Mouse (Mus musculus): Measurements from ENCODE around the gene Rcor3. TPM values are rescaled to one million over a fixed set of nuclear protein-coding genes. Genes with fewer than 3 reads are reported as not detected.

Gene Rcor3
- polyA plus RNA-seq, 1 experiment from 2014 or later: 24.8 TPM

GRCm38 (mm10) chr1:192091806-192092772 lies 45.8 kb downstream of the Rcor3 start, which contains the start of gene Traf5:
TSS of gene Traf5 (minus strand) at chr1:192092559.
- H3K4me3 ChIP-seq (replicated peaks): peak within 1 kb of the TSS; percentile 64
- no peaks in the 10 kb centered on the region for H3K36me3 ChIP-seq
- peak; percentile 99 for ATAC-seq (replicated peaks; ENCODE audit: low FRiP score)
- peak within 1 kb of the TSS; percentile 74 for H3K4me2 ChIP-seq
- H3K9me3 ChIP-seq (replicated peaks): no peaks in the 10 kb centered on the region
- no peaks in the 10 kb centered on the region for H3K27me3 ChIP-seq
- peak within 1 kb of the TSS; percentile 70 for H3K9ac ChIP-seq
- H3K4me1 ChIP-seq: peaks cover 30% of the 10 kb centered on the region
- WGBS: under 1% methylated on average over 63 of the region's 63 CpGs
- H3K27ac ChIP-seq: peak within 1 kb of the TSS; percentile 82

DNA sequence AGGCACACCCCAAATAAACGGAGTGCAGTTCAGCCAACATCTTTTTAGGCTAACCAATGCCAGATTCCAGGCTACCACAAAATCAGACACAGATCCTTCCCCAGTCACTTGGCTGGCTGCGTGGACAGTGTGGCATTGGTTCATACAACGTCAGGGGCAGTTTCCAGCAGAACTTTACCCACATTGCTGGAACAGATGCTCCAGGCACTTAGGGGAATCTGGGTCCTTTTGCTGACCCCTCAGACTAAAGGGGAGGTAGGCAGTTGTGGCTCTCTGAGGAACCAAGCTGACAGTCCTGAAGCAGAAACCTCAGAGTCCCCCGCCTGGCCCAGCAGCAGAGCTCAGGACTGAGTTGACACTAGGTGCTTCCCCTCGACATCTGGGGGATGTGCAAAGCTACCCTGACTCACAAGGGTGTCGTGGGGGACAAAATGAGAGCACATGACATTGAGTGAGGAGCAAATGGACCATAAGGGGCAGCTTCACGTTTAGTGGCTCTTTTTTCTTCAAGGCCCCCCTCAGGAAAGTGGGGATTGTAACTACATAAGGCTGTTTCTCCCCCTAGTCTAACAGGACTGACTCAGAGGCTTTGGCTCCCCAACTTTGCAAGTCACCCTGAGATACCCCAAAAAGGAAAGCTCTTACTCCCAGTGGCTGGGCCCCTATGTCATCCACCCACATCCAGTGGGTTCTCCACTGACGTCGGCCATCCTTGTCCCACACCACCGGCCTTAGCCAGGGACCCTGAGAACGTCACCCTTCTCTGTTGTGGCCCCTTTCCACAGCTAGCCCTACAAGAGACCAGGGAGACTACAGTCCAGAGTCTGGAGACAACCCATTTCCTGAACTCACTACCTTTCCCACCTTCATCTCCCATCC lies 46.9 kb downstream of the Rcor3 start:
- ATAC-seq (replicated peaks; ENCODE audit: low FRiP score): no peak
- Histone ChIP-seq H3K4me3 (replicated peaks) (peak overlapping the region; percentile 64), H3K36me3 (no peaks in the 10 kb centered on the region), H3K9ac (peak overlapping the region; percentile 70; the same call in 1 of the 2 replicates), H3K4me2 (peak overlapping the region; percentile 74), H3K27me3 (no peaks in the 10 kb centered on the region), H3K27ac (no peak overlapping the region), H3K9me3 (replicated peaks) (no peaks in the 10 kb centered on the region), H3K4me1 (peaks cover 42% of the 10 kb centered on the region)
- 69% methylated on average over 11 of the region's 11 CpGs for WGBS

- no peak overlapping the region for H3K4me2 ChIP-seq
- H3K4me3 ChIP-seq (replicated peaks): no peak overlapping the region
Observed at GRCm38 (mm10) chr1:192090281-192090680, 47.6 kb downstream of the Rcor3 start.

DNA sequence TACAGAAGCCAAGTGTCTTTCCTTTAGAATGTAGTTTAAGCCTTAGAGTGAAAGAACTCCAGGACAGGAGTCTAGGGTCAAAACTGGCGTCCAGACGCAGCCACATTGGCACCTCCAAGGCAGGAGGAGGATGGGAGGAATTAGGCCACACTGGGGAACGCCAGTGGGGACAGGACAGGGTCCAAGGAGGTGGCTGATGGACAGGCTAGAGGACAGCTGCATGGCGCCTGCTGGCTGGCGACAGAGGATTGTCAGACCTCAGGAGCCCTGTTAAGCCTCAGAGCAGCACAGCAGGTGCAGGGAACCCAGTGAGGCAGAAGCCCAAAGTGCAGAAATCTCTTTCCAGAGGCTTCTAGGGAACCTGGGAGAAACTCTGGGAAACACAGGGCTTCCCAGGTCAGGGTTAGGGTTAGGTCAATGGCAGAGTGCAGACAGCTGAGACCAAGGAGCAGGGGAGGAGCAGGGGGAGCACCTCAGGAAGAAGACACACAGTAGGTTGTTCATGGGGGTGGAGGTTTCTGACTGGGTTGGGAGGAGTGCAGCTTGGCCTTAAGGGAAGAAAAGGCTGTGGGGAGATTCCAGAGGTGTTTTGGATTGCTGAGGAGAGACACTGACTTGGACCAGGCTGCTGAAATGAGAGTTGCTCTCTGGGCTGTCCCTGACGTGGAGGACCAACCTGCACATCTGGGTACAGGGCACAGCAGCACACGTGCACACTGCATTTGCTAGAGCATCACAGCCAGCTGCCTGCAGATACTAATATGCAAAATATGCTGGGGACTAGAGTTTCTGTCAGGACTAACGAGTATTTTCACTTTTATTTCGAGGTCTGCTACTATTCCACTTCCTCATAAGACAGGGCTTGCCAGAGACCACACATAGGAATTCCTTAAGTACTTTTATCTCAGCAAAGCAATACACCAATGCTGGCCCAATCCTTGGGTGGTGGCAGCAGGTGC lies 48.4 kb downstream of the Rcor3 start:
- H3K4me3 ChIP-seq (replicated peaks): no peak overlapping the region
- H3K9ac ChIP-seq: no peak overlapping the region
- H3K4me2 ChIP-seq: no peak overlapping the region
- H3K9me3 ChIP-seq (replicated peaks): no peaks in the 10 kb centered on the region
- WGBS: 81% methylated on average over 9 of the region's 9 CpGs
- ATAC-seq (replicated peaks; ENCODE audit: low FRiP score): no peak
- no peaks in the 10 kb centered on the region for H3K27me3 ChIP-seq
- H3K4me1 ChIP-seq: peaks cover 44% of the 10 kb centered on the region
- H3K27ac ChIP-seq: no peak overlapping the region
- H3K36me3 ChIP-seq: no peaks in the 10 kb centered on the region

More at GRCm38 (mm10) chr1:192090281-192090680, 47.6 kb downstream of the Rcor3 start:
- no peaks in the 10 kb centered on the region for H3K9me3 ChIP-seq (replicated peaks)
- 81% methylated on average over 3 of the region's 3 CpGs for WGBS
- no peak overlapping the region for H3K9ac ChIP-seq
- H3K27me3 ChIP-seq: no peaks in the 10 kb centered on the region
- peaks cover 44% of the 10 kb centered on the region for H3K4me1 ChIP-seq
- ATAC-seq (replicated peaks; ENCODE audit: low FRiP score): no peak
- no peak overlapping the region for H3K27ac ChIP-seq
- no peaks in the 10 kb centered on the region for H3K36me3 ChIP-seq

DNA sequence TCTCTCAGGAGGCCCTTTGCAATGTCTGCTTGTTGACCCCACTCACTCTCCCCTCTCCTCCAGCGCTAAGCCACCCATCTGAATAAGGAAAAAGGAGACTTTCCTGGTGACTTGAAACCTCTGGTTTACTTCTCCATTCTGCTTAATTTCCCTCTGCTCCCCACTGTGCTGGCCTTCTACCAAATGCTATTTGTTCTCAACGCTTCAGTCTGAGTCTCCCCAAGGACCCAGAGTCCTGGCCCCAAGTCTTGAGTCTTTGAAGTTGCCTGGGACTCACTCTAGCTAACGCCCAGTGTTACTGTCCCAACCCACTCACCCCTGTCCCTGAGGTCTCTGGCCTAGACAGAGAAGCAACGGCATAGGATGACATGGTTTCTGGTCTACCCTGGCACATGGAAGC lies 49.9 kb downstream of the Rcor3 start:
- Histone ChIP-seq H3K27me3 (no peaks in the 10 kb centered on the region), H3K4me1 (peaks cover 44% of the 10 kb centered on the region), H3K4me2 (no peak overlapping the region), H3K36me3 (0 out of 2 replicates have a peak, but pooled peaks cover 3% of the 10 kb centered on the region), H3K9ac (no peak overlapping the region), H3K27ac (no peak overlapping the region), H3K4me3 (replicated peaks) (no peak overlapping the region), H3K9me3 (replicated peaks) (no peaks in the 10 kb centered on the region)
- WGBS: 68% methylated on average over 4 of the region's 4 CpGs
- no peak for ATAC-seq (replicated peaks; ENCODE audit: low FRiP score)

- H3K4me3 ChIP-seq (replicated peaks): no peak overlapping the region
- H3K27ac ChIP-seq: peak overlapping the region; percentile 74; the same call in 1 of the 2 replicates
- peaks cover 44% of the 10 kb centered on the region for H3K4me1 ChIP-seq
- no peaks in the 10 kb centered on the region for H3K27me3 ChIP-seq
- no peak for ATAC-seq (replicated peaks; ENCODE audit: low FRiP score)
- 76% methylated on average over 4 of the region's 4 CpGs for WGBS
- peaks cover 6% of the 10 kb centered on the region; the same call in 1 of the 2 replicates for H3K36me3 ChIP-seq
- H3K4me2 ChIP-seq: no peak overlapping the region
- H3K9ac ChIP-seq: no peak overlapping the region
- H3K9me3 ChIP-seq (replicated peaks): no peaks in the 10 kb centered on the region
Observed at GRCm38 (mm10) chr1:192087098-192087497, 50.8 kb downstream of the Rcor3 start.

DNA sequence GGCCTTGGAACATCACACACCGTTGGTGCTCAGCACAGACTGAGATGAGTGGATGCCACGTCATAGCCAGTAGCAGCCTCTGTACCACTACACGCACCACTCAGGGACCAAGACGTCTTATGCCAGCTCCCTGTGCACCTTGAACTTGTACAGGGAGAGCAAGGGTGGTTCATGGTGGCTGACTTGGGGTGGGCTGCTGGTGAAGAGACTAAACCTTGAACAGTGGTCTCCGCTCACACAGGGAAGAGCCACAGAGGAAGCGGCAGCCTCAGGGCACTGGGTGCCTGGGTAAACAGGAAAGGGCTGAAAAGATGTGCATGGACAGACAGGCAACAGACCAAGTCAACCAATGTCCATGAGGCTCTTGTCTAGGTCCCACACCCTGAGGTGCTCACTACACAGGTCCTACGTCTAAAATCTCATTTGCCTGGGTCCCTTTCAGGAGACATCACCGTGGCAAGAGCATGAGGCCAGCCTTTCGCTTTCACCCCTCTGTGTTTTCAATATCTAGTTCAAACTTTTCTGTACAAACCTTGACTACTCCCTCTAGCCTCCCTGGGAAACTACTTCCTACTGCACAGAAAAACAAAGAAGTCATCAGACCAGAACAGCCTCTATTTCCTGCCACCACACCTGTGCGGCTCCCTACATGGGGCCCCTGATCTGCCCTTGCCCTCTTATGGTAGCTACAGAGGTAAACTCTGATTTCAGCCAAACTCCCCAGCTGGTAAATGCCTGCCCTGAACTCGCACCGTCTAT lies 51.4 kb downstream of the Rcor3 start:
- 0 out of 2 replicates have a peak, but pooled peaks have one; percentile 41 for ATAC-seq (replicated peaks; ENCODE audit: low FRiP score)
- Histone ChIP-seq H3K36me3 (peaks cover 12% of the 10 kb centered on the region; the same call in 1 of the 2 replicates), H3K4me1 (peaks cover 41% of the 10 kb centered on the region), H3K27ac (peak overlapping the region; percentile 74), H3K27me3 (no peaks in the 10 kb centered on the region), H3K9me3 (replicated peaks) (no peaks in the 10 kb centered on the region), H3K4me2 (no peak overlapping the region), H3K4me3 (replicated peaks) (no peak overlapping the region), H3K9ac (no peak overlapping the region)
- 72% methylated on average over 12 of the region's 12 CpGs for WGBS

DNA sequence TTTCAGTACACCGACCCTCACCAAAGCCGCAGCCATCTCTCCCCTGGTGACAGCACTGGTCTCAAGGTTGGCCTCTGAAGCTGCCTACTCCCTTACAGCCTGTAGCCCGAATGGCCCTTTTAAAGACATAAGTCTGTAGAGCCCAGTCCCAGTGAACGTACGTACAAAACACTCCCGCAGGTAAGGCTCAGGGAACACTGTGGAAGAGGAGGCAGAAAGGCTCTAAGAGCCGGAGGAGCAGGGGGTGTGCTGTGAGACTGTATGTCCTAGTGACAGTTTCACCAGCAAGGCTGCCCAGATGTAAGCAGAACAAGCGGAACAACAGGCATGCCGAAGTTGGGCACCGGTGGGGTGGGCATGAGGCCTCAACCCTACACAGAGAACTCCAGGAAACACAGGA lies 52.6 kb downstream of the Rcor3 start:
- Histone ChIP-seq H3K4me1 (peaks cover 28% of the 10 kb centered on the region), H3K4me3 (replicated peaks) (no peak overlapping the region), H3K36me3 (peaks cover 15% of the 10 kb centered on the region; the same call in 1 of the 2 replicates), H3K9ac (no peak overlapping the region), H3K27me3 (no peaks in the 10 kb centered on the region), H3K9me3 (replicated peaks) (no peaks in the 10 kb centered on the region), H3K4me2 (no peak overlapping the region), H3K27ac (no peak overlapping the region)
- no peak for ATAC-seq (replicated peaks; ENCODE audit: low FRiP score)
- 89% methylated on average over 10 of the region's 10 CpGs for WGBS

DNA sequence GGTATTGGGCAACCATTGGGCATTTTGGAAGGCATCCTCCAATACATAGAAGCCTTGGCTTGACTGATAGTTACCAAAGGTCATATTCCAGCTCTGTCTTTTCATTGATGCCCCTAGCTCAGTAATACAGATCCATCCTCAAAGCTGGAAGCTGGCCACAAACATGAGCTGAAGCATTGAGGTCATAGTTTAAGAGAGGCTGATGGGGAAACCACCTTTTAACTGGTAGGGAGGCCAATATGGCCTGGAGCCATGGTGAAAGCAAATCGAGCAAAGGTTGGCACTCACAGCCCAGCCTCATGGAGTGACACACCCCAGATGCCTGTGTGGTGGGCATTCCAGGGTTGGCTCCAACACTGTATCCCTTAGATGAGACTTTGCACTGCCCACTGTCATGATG lies 55.2 kb downstream of the Rcor3 start:
- H3K27ac ChIP-seq: no peak overlapping the region
- peaks cover 34% of the 10 kb centered on the region for H3K4me1 ChIP-seq
- H3K9me3 ChIP-seq (replicated peaks): no peaks in the 10 kb centered on the region
- no peaks in the 10 kb centered on the region for H3K27me3 ChIP-seq
- WGBS: 93% methylated on average over 1 of the region's 1 CpGs
- H3K4me3 ChIP-seq (replicated peaks): no peak overlapping the region
- no peak for ATAC-seq (replicated peaks; ENCODE audit: low FRiP score)
- H3K36me3 ChIP-seq: peaks cover 15% of the 10 kb centered on the region; the same call in 1 of the 2 replicates
- no peak overlapping the region for H3K9ac ChIP-seq
- H3K4me2 ChIP-seq: no peak overlapping the region

DNA sequence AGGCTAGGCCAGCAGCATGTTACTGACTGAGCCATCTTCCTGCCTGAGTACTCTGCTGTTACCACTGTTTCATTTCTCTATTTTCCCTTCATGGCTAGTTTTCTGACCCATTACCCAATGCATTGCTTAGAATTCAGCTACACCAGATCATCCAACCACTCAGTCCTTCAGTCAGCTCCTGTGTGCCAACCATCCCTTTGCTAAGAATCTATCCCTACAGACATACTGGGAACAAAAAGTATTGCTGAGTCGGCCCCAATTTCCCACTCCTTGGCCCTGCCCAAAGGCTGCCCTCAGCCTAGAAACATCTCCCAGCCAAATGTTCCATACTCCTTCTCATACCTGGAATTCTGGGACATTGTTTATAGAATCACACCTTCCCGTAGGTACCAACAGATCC lies 56.7 kb downstream of the Rcor3 start:
- H3K27ac ChIP-seq: no peak overlapping the region
- no peaks in the 10 kb centered on the region for H3K27me3 ChIP-seq
- H3K4me3 ChIP-seq (replicated peaks): no peak overlapping the region
- no peak overlapping the region for H3K4me2 ChIP-seq
- H3K4me1 ChIP-seq: peaks cover 38% of the 10 kb centered on the region
- H3K9me3 ChIP-seq (replicated peaks): no peaks in the 10 kb centered on the region
- H3K9ac ChIP-seq: no peak overlapping the region
- ATAC-seq (replicated peaks; ENCODE audit: low FRiP score): no peak
- WGBS: 93% methylated on average over 2 of the region's 2 CpGs
- peaks cover 15% of the 10 kb centered on the region; the same call in 1 of the 2 replicates for H3K36me3 ChIP-seq
